Mouse (Mus musculus): ENCODE data around the gene Kat14.

Gene Kat14

DNA sequence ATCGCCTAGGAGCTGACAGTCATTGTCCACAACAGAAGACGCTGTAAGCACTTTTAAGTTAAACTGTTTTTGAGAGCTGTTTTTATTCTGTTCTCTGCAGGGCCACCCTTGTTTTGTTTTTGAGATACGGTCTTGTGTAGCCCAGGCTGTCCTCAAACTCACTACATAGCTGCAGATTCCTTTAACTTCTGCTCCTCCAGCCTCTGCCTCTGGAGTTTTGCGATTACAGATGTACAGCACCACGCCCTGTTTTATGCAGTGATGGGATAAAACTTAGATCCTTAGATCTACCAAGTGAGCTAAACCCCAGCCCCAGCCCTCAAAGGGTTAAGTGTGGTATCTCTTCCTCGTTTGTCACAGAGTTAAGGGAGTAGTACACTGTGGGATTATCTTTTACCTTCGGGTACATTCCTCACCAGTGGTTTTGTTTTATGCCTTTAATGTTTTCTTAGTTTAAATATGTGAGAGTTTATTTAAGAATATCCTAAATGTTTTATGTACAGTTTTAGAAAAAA is 13.9 kb downstream of the Kat14 start:
- no peak for DNase-seq (ENCODE audit: low spot score in 2 of 2)

DNA sequence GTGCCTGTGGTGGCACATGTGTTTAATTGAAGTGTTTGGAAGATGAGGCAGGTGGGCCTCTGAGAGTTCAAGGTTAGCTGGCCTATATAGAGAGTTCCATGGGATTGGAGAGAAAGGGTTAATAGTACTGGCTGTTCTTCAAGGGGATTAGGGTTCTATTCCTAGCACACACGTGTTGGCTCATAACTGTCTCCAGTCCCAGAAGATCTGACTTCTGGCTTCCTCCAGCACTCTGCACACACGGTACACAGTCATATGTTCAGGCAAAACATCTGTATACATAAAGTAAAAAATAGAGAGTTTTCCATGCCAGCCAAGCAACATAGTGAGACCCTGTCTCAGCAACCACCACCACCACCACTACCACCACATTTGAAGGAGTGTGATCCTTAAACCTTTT is 17.5 kb downstream of the Kat14 start:
- DNase-seq (ENCODE audit: low spot score in 2 of 2): no peak

DNA sequence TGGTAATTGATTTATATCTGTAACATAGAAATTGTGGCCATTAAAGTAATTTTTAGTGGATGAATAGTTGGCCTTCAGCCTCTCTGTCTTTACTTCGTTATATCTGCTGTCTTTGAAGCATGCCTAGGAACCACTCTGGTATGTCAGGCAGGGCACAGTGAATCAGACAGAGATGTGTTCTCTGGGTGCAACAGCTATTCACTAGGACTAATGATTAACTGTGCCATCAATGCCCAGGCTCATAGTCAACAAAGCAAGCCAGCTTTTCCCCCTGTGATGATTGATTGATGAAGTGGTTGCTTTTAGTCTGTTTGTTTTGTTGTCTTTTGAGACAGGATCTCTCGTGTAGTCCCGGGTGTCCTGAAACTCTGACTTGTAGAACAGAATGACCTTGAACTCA is 19.6 kb downstream of the Kat14 start:
- no peak for DNase-seq (ENCODE audit: low spot score in 2 of 2)

- no peak for DNase-seq (ENCODE audit: low spot score in 2 of 2)
Measured at GRCm38 (mm10) chr2:144399531-144399930, 30.7 kb downstream of the Kat14 start.

DNA sequence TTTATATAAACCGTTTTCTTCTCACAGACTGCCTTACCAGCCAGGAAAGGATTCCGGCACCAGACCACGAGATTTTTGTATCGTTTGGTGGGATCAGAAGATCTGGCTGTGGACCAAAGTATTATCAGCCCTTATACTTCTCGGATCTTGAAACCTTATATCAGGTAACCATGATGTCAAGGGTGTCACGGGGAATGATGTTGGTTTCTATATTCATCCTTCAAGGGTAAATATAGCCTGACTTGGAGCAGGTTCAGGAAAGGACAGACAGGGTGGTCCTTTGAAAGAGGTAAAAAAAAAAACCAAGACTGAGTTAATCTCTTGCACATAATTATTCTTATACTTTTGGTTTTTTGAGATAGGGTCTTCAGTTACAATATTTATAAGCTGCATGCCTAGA is 31.9 kb downstream of the Kat14 start:
- DNase-seq (ENCODE audit: low spot score in 2 of 2): no peak

DNA sequence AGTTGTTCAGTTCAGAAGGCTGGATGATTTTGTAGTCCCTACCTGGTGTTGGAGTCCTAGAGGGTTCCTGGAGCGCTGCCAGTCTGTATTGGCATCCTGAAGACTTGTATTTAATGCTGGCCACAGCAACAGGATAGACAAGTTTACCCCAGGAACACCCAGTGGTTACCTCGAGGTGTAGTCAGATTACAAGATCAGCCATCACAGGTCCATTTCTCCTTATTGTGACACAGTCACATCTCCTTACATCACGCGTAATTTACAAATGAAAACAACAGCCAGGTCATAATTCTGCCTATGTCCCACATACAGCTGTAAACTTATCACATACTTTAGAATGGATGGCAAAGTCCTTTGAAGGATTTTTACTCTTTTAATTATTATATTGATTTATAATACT is 40.3 kb downstream of the Kat14 start:
- DNase-seq (ENCODE audit: low spot score in 2 of 2): no peak

- no peak for DNase-seq (ENCODE audit: low spot score in 2 of 2)
Measured at GRCm38 (mm10) chr2:144410603-144411002, 41.8 kb downstream of the Kat14 start.

- no peak for DNase-seq (ENCODE audit: low spot score in 2 of 2)
Measured at GRCm38 (mm10) chr2:144414646-144415045, 45.9 kb downstream of the Kat14 start.

DNA sequence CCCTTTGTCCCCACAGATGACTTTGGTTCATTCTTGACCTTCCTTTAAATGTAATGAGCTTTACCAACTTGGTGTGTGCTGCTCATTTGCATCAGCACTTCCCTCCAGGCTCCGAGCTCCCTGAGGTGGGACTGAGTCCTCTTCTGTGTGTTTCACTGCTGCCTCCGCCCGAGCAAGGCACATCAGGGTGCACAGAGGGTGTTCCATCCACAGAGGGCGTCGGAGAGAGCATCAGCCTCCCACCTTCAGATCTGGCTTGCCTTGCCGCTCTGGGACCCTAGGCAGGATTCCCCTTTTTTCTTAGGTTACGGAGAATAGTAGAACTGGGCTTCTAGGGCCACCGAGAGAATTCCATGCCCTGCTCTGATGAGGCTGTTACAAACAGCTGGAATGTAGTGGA is 48.1 kb downstream of the Kat14 start:
- DNase-seq (ENCODE audit: low spot score in 2 of 2): no peak

DNA sequence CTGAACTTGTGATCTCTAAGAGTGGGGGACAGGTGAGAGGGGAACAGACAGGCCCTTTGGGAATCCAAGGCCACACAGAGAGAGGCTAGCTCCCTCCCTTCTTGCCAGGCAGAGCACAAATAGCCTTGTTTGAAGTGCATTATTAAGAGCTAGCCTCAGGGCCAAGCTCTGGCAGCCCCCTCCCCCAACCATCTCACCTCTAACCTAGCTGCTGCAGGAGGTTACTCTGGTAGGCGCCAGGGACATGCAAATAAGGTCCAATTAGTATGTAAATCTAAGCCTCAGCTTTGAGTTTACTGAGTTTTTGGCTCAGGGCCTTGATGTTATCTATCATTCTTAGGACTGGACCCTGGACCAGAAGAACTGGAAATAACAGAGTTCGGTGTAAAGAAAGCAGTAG is 49.3 kb downstream of the Kat14 start:
- no peak for DNase-seq (ENCODE audit: low spot score in 2 of 2)

GRCm38 (mm10) chr2:144422094-144422675 is 53.4 kb downstream of the Kat14 start:
- no peak for DNase-seq (ENCODE audit: low spot score in 2 of 2)

GRCm38 (mm10) chr2:144425761-144426160 is 57.0 kb downstream of the Kat14 start:
- no peak for DNase-seq (ENCODE audit: low spot score in 2 of 2)

DNA sequence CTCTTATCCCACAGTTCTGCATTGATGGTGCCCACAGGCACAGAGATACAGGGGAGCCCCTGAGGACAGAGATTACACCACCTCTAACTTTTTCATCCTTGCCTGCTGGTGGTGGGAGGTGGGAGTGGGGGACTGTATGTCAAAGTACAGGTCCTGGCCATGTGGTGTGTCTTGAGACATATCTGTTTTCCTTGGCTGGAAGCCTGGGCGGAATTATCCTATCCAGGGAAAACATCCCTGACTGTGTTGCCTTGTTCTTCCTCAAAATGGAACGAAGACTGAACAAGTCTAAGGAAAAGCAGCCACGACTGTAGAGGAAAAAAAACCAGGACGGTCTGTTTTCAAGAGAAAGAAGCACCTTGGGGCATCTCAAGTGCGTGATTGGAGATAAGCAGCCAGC is 59.1 kb downstream of the Kat14 start:
- no peak for DNase-seq (ENCODE audit: low spot score in 2 of 2)

GRCm38 (mm10) chr2:144428659-144429058 is 59.9 kb downstream of the Kat14 start:
- DNase-seq (ENCODE audit: low spot score in 2 of 2): no peak

- DNase-seq (ENCODE audit: low spot score in 2 of 2): no peak
Measured at GRCm38 (mm10) chr2:144429171-144429570, 60.4 kb downstream of the Kat14 start.

DNA sequence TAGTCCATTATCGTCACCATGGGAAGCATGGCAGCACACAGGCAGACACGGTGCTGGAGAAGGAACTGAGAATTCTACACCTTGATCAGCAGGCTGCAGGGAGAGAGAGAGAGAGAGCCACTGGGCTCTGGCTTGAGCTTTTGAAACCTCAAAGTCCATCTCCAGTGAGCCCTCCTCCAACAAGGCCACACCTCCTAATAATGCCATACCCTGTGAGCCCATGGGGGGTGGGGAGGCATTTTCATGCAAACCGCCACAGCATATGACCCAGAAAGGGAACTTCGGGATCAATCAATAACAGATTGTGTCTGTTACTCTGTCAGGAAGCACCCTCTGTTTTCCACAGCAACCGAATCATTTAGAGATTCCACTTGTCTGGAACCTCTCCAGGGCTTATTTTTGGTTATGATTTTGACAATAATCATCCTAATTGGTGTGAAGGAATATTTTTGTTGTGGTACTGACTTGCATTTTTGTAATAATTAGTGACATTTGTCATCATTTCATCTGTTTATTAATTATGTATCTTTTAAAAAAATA is 62.6 kb downstream of the Kat14 start:
- no peak for DNase-seq (ENCODE audit: low spot score in 2 of 2)

- DNase-seq (ENCODE audit: low spot score in 2 of 2): no peak
Measured at GRCm38 (mm10) chr2:144435679-144436078, 66.9 kb downstream of the Kat14 start.

GRCm38 (mm10) chr2:144438424-144438823 is 69.6 kb downstream of the Kat14 start:
- DNase-seq (ENCODE audit: low spot score in 2 of 2): no peak

DNA sequence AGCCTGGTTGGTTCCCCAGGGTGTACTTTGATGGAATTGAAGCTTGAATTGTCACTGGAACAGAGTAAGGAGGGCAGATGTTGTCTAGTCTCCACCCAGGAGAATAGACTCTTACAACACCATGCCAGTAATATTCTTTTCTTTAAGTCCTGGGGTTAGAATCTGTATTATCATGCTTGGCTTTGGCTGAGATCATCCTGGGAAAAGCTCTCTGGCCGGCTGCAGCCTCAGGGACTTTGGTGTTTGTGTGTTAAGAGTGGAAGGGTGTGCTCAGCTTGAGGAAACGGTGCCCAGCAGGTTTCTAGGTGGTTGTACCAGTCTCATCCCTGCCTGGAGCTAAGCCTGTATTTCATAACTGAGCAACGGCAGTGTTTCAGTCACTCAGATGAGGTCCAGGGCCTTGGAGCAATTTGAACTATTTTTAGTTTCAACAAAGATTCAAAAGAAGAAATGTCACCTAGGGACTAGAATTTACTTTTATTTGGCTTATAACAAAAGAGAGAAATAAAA is 70.5 kb downstream of the Kat14 start:
- DNase-seq (ENCODE audit: low spot score in 2 of 2): no peak

GRCm38 (mm10) chr2:144441386-144441915 is 72.7 kb downstream of the Kat14 start:
- DNase-seq (ENCODE audit: low spot score in 2 of 2): peak; percentile 12 to 21

- no peak for DNase-seq (ENCODE audit: low spot score in 2 of 2)
Measured at GRCm38 (mm10) chr2:144446360-144446999, 77.7 kb downstream of the Kat14 start.

DNA sequence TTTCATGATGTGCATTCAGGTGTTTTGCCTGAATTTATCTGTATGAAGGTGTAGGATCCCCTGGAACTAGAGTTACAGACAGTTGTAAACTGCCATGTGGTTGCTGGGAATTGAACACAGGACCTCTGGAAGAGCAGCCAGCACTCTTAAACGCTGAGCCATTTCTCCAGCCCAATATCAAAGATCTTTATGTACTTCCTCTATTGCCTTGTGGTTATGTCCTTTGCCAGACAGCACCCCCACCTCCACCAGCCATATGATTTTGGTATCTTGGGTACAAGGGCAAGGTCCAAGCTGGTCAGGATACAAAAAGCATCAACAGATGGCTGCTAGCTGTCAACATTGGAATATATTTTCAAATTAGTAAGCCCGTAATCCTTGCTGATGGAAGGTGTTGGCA is 81.6 kb downstream of the Kat14 start:
- no peak for DNase-seq (ENCODE audit: low spot score in 2 of 2)
